Mouse (Mus musculus): ENCODE data around the gene Chst11. TPM values are rescaled to one million over a fixed set of nuclear protein-coding genes. Genes with fewer than 3 reads are reported as not detected.

Chst11 gene
- total RNA-seq, 2 experiments from 2014 or later, result 2.8 to 3.4 TPM

DNA sequence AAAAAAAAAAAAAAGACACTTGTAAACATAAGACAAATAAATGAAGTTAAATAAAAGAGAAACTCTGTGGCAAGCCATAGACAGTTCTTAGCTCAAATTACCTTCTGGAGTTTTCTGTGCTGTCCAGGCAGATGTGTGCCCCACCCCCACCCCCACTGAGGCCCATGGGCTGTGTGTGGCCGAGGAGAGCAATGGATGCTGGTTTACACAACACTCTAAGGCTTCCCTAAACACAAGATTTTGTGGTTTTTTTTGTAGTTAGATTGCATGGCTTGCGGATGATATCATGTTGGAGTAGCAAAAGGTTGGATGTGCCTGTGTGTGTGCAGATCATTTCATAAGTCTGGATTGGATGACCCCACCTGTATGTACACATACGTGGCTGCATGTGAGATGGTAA, 235.5 kb downstream of the Chst11 start:
- intact Hi-C loops (cut with DNase I), result no loop called here

DNA sequence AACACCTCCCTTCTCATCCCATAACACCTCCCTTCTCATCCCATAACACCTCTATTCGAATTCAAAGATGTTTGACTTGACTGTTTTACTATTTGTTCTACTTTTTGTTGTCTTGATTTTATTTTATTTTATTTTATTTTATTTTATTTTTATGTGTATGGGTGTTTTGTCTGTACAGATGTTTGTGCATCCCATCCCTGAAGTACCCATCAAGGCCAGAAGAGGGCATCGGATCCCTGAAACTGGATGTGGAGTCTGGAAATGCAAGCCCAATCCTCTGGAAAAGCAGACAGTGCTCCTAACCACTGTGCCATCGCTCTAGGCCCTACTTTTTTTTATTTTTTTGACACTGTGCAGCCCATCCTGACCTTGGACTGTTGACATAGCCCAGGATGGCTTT, 239.7 kb downstream of the Chst11 start:
- no peak for DNase-seq (ENCODE audit: low spot score)
- intact Hi-C loops (cut with DNase I), result no loop called here

More for the DNA sequence above, 235.5 kb downstream of the Chst11 start:
- DNase-seq (ENCODE audit: low spot score), result no peak

DNA sequence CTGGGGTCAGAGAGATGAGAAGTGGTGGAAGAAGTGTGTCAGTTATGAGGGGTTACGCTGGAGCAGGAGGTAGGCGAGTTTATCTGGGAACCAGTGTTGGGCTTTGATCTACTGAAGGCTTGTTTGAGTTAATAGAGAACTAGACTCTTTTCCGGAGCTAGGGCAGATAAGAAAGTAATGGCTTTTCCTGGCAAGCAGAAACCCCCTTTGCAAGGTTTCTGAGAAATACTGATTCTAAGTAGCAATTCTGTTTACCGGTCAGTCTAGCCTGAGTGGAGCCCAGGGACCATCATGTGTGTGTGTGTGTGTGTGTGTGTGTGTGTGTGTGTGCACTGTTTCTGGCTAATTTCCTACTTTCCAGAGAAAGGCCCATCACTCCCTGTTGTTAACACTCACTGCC, 243.3 kb downstream of the Chst11 start:
- intact Hi-C loops (cut with DNase I), result no loop called here
- DNase-seq (ENCODE audit: low spot score), result no peak

DNA sequence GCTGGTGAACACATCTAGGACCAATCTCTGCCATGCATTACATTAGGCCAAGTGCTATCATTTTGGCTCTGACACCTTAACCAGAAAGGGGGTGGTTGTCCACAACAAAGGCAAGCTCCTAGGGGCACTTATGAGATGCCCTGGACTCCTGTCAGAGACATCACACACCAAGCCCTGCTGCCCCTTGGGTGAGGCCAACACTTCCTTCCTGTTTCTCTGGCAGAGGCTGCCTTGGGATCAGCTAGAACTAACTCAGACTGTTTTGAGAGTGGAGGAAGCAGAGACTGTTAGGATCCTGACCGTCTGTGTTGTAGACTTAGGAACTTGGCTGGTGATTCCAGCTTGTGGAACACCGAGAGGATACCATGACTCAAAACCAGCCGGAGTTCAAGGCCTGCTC, 248.7 kb downstream of the Chst11 start:
- intact Hi-C loops (cut with DNase I), result no loop called here
- no peak for DNase-seq (ENCODE audit: low spot score)

DNA sequence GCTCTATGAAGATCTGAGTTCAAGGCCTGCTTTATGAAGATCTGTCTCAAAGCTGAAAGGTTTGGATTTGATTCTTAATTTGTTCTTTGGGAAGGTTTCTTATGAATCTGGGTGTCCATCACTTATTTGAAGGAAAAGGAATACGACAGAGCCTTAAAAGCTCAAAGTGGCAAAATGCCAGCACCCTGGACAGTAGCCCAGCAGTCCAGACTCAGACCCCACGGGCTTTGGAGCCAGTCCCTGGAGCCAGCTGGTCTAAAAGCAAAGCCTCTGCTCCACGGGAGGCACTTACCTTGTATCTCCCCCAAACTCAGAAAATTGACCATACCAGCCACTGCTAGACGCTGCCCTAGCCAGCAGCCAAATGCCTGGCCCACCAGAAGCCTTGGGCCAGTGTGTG, 249.1 kb downstream of the Chst11 start:
- no peak for DNase-seq (ENCODE audit: low spot score)
- intact Hi-C loops (cut with DNase I), result no loop called here

DNA sequence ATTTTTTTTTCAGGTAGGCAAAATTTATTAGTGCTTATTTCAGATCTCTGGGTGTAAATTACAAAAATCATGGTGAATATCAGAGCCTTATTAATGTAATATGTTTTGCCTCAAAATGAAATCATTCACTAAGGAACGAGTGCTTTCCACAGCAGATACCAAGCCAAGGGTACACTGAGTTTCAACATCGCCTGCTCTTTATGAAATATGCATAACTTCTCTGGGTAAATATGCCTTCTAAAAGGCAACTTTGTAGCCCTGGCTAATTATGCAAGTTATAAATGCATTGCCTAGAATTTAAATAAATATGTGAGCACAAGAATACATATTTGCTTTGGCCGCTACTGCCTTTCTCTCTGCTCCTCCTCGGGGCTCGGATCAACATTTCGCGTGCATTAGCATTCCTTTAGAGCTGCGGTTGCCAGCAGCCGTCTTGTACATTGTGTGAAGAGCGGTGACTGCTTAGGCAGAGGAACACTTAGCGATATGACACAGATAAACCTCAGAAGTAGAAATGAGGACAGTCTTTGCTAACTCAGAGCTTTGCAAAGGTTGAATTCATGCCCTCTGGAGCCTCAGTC, 256.9 kb downstream of the Chst11 start:
- intact Hi-C loops (cut with DNase I), result no loop called here
- DNase-seq (ENCODE audit: low spot score), result no peak

DNA sequence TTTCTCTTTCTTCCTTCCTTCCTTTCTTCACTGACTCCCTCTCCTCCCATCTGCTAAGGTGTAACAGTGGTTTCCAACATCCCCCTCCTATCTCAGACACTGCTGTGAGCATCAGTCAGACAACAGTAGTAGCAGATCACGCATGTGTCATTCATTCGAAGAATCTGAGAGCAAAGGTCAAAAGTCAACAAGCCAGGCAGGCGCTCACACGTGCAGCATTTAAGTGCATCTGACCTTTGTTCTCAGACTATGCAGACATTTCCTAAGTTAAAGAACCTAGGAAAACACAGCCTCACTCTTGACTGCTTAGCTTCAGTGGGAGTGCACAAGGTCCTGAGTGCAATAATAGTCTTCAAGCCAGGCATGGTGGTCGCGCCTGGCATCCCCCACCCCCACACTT, 258.8 kb downstream of the Chst11 start:
- DNase-seq (ENCODE audit: low spot score), result no peak
- intact Hi-C loops (cut with DNase I), result no loop called here

Other genes starting within 250 kb of the Chst11 start
- gene Nfyb, start 221.4 kb upstream of the Chst11 start, total RNA-seq (2021), result 10 to 100 TPM; 13.3 to 17.6 TPM
- gene Txnrd1, start 151.5 kb upstream of the Chst11 start, total RNA-seq (2021), result 10 to 100 TPM; 44.1 to 50.2 TPM
- 1 to 10 TPM in 1 of 2 experiments, under 1 TPM in 1; 0.57 to 1.3 TPM for gene Eid3, start 118.9 kb upstream of the Chst11 start, total RNA-seq (2021)